Mouse (Mus musculus): Measurements from ENCODE around the gene Ino80b.
A peak's percentile ranks its signal among the peaks of the same experiment; 100 is the strongest.

DNA sequence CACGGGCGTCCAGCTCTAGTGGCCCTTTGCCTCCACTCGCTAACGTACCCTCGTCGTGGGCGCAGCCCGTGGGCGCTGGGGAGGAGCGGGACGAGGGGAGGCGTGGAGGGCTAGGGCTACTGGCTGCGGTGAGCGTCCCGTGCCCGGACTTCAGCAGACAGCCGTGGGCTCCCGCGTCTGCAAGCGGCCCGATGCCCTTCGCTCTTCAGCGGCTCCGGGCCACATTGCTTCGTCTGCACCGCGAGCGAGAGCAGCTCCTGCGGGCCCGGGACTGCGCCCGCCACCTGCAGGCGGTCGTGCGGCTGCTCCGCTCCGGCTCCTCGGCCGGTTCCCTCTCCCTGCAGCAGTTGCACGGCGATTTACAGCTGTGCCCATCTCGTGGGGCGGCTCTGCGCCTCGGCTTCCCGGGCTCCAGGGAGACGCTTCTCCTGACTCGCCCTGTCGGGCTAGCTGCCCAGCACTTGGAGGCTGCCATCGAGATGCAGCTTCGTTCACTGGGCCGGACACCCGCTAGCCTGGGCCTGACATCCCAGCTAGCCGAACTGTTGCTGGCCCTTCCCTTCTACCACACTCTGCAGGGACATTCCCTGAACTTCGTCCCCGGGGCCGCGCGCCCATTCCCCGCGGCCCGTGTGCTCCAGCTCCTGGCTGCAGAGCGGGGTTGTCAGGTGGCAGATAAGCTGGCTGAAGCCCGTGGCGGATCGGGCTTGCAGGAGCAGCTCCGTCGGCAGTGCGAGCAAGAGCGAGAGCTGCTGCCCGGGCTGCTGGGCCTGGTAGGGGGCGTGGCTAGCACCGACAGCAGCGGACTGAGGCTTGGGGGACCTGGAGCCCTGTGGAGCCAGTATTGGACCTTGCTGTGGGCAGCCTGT, 23.3 kb downstream of the Ino80b start:
- no peak for TF ChIP-seq CTCF (IDR thresholded peaks at IDR 0.05; ENCODE audit: extremely low read depth, insufficient read depth, low read length)
- 0 out of 2 replicates have a peak, but pooled peaks have one; percentile 19 for TF ChIP-seq POLR2A (IDR thresholded peaks at IDR 0.05; ENCODE audit: extremely low read depth, insufficient read depth, low read length)

Data from cortical plate, adult 2 months (tissue).